Mouse (Mus musculus): ENCODE data around the gene Icam2.

DNA sequence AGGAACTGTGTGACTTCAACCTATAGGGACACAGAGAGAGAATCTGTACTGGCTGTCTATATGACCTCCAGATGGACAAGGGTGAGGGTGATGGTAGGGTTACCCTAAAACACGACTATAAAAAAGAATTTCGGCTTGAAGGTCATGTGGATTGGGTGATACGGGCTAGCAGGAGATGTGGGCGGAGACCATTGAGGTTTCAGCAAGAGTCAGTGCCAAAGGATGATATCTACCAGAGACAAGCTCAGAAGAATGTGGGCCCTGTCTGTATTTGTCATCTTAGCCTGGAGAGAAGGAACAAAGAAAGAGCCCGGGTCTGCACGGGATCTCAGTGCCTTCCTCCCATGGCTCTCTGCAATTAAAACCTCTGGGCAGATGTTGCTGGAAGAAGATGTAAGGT lies 38.1 kb downstream of the Icam2 start:
- TF ChIP-seq CTCF (IDR thresholded peaks at IDR 0.05; ENCODE audit: low read depth, low read length) (no peak), GATA1 (IDR thresholded peaks at IDR 0.05; ENCODE audit: borderline replicate concordance, low read length) (no peak), GATA2 (IDR thresholded peaks at IDR 0.05; ENCODE audit: borderline replicate concordance, low read depth, low read length) (no peak)

Data from G1E (cell line).